Mouse (Mus musculus) kidney, embryonic 16.5 days (tissue): ENCODE measurements at regions not wholly inside any gene's neighbourhood (a gene's known extent, or its start where the extent isn't known, plus 50 kb on each side); places are given as distances from the start of the nearest gene placed in this dataset.

Experiments used
- ATAC-seq: fragments of 200-750 bp; cut with Nextera tagmentation; 2 replicates; pipeline ENCODE4 v1.8.0; 2017; ENCODE audit warnings: moderate TSS enrichment; ENCODE audit not compliant: low FRiP score, low TSS enrichment
- H3K27ac ChIP-seq: fragments of 300-500 bp; sonication (generic); 2 replicates; pipeline ENCODE4 v1.5.1; 2014; ENCODE audit warnings: low read length
- H3K27me3 ChIP-seq: fragments of 300-500 bp; sonication (generic); 2 replicates; pipeline ENCODE4 v1.6.1; 2014; ENCODE audit warnings: low read length, control low read depth, mixed read lengths; ENCODE audit not compliant: insufficient read depth
- H3K36me3 ChIP-seq: fragments of 300-500 bp; sonication (generic); 2 replicates; pipeline ENCODE4 v1.6.1; 2014; ENCODE audit warnings: low read length, control low read depth, mixed read lengths; ENCODE audit not compliant: insufficient read depth
- H3K4me1 ChIP-seq: fragments of 300-500 bp; sonication (generic); 2 replicates; pipeline ENCODE4 v1.6.1; 2014; ENCODE audit warnings: low read length, control low read depth, mixed read lengths; ENCODE audit not compliant: insufficient read depth
- H3K4me2 ChIP-seq: fragments of 300-500 bp; sonication (generic); replicated peaks from 2 replicates; pipeline ENCODE4 v1.6.1; 2014; ENCODE audit warnings: low read depth, low read length
- H3K4me3 ChIP-seq: fragments of 300-500 bp; sonication (generic); 2 replicates; pipeline ENCODE4 v1.5.1; 2014; ENCODE audit warnings: mild to moderate bottlenecking, low read length
- H3K9ac ChIP-seq: fragments of 300-500 bp; sonication (generic); replicated peaks from 2 replicates; pipeline ENCODE4 v1.6.1; 2014; ENCODE audit warnings: low read length
- H3K9me3 ChIP-seq: fragments of 300-500 bp; sonication (generic); 2 replicates; pipeline ENCODE4 v1.6.1; 2016; ENCODE audit warnings: low read length, control low read depth
- WGBS: fragments of 180-500 bp; shearing (Covaris S2); extraction: QIAGEN DNeasy Blood & Tissue Kit; methylation state at CpG from one replicate; pipeline ENCODE4 v1.1.7; 2014; 5-methylcytosine and 5-hydroxymethylcytosine counted together

- no peaks in the 10 kb centered on the region for H3K4me1 ChIP-seq
Measured at GRCm38 (mm10) chr3:6683679-6684078, 63.4 kb upstream of the 1700008P02Rik start.

GRCm38 (mm10) chr3:6681411-6681810 is 61.2 kb upstream of the 1700008P02Rik start:
- 68% methylated on average over 2 of the region's 2 CpGs for WGBS
- H3K27ac ChIP-seq = no peak overlapping the region
- H3K4me1 ChIP-seq = no peaks in the 10 kb centered on the region
- no peak overlapping the region for H3K4me3 ChIP-seq
- no peaks in the 10 kb centered on the region for H3K27me3 ChIP-seq
- H3K4me2 ChIP-seq = no peak overlapping the region
- H3K36me3 ChIP-seq = no peaks in the 10 kb centered on the region
- H3K9me3 ChIP-seq = no peaks in the 10 kb centered on the region
- ATAC-seq = no peak
- no peak overlapping the region for H3K9ac ChIP-seq

More at GRCm38 (mm10) chr3:6683679-6684078, 63.4 kb upstream of the 1700008P02Rik start:
- no peaks in the 10 kb centered on the region for H3K36me3 ChIP-seq
- H3K4me2 ChIP-seq = no peak overlapping the region
- no peak overlapping the region for H3K4me3 ChIP-seq
- no peak for ATAC-seq
- no peak overlapping the region for H3K9ac ChIP-seq
- H3K27me3 ChIP-seq = no peaks in the 10 kb centered on the region
- H3K9me3 ChIP-seq = no peaks in the 10 kb centered on the region
- H3K27ac ChIP-seq = no peak overlapping the region
- 77% methylated on average over 2 of the region's 2 CpGs for WGBS

GRCm38 (mm10) chr3:6676382-6676781 is 56.1 kb upstream of the 1700008P02Rik start:
- no peak for ATAC-seq
- Histone ChIP-seq H3K27ac (no peak overlapping the region), H3K4me3 (no peak overlapping the region), H3K4me2 (no peak overlapping the region), H3K27me3 (no peaks in the 10 kb centered on the region), H3K4me1 (no peaks in the 10 kb centered on the region), H3K36me3 (no peaks in the 10 kb centered on the region), H3K9ac (no peak overlapping the region), H3K9me3 (no peaks in the 10 kb centered on the region)
- 84% methylated on average over 4 of the region's 4 CpGs for WGBS

DNA sequence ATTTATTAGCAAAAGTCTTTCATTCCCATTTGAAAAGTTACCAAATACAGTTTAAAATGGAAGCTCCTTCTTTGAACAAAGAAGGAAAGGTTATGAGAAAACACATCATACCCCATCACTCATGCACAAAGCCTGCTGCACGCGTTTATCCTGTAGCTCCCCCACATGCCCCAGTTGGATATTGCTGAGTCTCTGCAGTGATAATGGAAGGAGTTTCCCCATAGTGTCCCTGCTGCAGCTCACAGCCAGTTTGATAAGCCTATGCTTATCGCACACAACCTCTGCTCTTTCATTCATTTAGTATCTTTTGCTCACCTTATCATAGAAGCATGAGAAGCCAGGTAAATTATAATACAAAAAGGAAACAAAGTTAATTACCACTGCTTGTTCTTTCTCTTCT is 55.1 kb upstream of the 1700008P02Rik start:
- no peak overlapping the region for H3K4me3 ChIP-seq
- H3K9ac ChIP-seq = no peak overlapping the region
- no peaks in the 10 kb centered on the region for H3K27me3 ChIP-seq
- no peaks in the 10 kb centered on the region for H3K9me3 ChIP-seq
- no peak overlapping the region for H3K4me2 ChIP-seq
- no peak for ATAC-seq
- H3K27ac ChIP-seq = no peak overlapping the region
- H3K4me1 ChIP-seq = no peaks in the 10 kb centered on the region
- WGBS = 38% methylated on average over 3 of the region's 3 CpGs
- H3K36me3 ChIP-seq = no peaks in the 10 kb centered on the region
